Mouse (Mus musculus): Measurements from ENCODE around the gene Fkbp6.
A peak's percentile ranks its signal among the peaks of the same experiment; 100 is the strongest.

Fkbp6 gene

GRCm38 (mm10) chr5:135274663-135275396 lies 75.0 kb downstream of the Fkbp6 start:
- no peak for DNase-seq (ENCODE audit: low spot score in 2 of 2)

GRCm38 (mm10) chr5:135271563-135272165 lies 78.2 kb downstream of the Fkbp6 start:
- DNase-seq (ENCODE audit: low spot score in 2 of 2), result no peak

GRCm38 (mm10) chr5:135270361-135270760 lies 79.5 kb downstream of the Fkbp6 start:
- no peak for DNase-seq (ENCODE audit: low spot score in 2 of 2)

DNA sequence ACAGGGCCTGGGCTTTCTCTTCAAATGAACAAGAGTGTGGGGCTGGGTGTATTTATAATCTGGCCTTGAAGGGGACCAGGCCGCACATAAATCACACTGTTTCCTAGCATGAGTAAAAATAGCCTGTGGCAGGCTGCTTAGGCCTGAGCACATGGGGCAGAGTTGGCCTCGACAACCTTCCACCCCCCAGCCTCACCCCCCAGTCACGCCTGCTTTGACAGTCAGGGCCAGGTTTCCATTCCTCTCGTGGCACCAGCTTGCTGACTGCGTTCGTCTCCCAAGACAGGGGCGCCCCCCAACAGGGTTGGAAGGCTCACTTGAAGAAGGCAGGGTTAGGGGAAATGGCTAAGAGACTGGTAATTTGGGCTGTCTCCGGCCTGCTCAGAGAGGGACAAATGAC lies 80.4 kb downstream of the Fkbp6 start:
- DNase-seq (ENCODE audit: low spot score in 2 of 2), result no peak

DNA sequence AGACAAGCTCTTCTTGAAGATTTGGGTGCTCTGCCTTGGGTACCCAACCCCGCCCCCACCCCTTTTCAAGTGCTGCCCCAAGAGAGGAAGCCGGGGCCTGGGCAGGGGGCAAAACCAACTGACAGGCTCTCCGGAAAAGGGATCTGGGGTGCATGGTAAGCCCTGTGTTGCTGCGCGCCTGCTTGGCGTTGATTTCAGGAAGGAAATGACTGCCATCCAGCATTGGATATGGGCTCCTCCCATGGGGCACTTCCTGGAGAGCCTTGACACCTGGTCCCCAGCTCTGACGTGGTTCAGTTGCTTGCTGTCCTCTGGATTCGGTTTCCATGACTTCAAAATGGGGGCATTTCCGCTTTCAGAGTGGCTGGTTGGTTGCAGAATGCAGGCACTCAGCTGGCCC lies 85.3 kb downstream of the Fkbp6 start:
- no peak for DNase-seq (ENCODE audit: low spot score in 2 of 2)

DNA sequence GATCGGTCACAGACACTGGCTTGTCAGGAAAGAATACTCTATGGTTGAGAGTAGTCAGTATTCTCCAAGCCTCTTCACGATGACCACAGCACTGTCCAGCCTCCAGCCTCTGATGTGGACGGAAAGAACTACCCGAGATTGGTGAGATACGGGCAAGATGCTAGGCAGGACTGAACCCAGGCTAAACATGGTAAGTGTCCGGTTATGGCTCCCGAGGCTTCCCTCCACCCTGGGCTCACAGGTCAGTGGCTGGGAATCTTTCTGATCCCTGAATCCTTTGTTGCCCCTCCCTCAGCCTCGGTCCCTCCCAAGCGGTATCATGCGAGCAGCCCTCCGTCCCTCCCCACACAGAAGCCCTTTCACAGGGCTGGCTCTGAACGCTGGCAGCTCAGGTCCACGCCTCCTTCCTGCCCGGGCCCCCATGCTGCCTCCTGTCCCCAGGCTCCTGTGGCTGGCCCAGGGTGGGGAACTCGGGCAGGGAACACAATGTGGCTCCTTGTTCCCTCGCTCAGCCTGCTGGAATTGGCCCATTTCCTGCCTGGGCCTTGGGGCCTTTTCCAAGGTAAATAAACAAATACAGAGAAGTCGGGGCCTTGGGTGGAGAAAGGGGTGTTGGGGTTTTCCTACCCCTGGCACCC lies 85.9 kb downstream of the Fkbp6 start:
- no peak for DNase-seq (ENCODE audit: low spot score in 2 of 2)

DNA sequence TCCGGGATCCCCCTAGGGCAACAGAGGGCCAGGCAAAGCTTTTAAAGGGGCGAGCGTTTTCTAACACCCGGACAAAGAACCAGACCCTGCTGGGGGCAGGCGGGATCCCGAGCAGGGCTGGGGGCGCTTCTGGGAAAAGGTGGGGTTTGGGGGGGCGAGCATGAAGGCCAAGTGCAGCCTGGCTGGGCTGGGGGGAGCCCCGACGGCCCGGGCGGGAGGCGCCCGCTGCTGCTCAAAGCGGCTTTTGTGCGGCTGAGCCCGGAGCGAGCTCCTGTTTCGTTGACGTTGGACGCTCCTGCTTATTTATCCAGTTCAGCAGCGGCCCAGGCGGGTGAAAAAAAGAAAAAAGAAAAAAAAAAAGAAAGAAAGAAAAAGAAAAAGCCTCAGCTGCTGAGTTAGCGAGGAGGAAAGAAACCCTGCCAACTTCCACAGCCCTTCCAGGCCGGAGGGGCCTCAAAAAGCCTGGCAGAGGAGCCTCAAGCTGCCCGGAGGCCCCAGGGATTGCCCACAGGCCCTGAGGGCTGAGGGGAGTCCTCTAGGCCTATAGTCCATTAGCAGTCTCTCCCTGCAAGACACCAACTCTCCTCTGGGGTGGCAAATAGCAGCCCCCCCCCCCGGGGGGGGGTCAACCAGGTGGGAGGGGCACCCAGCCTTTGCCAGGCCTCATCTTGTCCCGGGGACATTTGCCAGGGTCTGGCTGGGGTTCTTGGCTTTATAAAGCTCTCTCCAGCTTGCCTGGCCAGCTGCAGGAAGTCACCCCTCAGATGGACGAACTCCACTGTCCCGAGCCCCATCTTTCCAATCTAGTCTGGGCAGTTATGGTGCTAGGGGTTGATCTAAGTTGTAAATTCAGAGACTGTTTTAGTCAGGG lies 91.3 kb downstream of the Fkbp6 start:
- DNase-seq (ENCODE audit: low spot score in 2 of 2), result no peak

DNA sequence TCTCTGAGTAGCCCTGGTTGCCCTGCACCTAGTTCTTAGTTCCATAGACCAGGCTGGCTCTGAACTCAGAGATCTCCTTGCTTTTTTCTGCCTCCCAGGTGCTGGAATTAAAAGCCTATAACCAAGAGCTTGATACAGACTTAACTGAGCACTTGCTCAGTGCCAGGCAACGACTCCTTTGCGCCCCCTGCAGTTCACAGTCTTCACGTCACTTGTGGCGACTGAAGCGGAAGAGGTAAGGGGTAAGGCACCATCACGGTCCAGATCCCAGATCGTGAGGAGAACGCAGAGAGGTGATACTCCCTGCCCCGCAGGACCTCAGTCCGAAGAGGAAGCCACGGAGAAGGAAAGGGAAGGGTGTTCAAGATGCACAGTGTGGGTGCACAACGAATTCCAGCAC lies 92.3 kb downstream of the Fkbp6 start:
- no peak for DNase-seq (ENCODE audit: low spot score in 2 of 2)

GRCm38 (mm10) chr5:135256166-135256565 lies 93.7 kb downstream of the Fkbp6 start:
- DNase-seq (ENCODE audit: low spot score in 2 of 2), result no peak

DNA sequence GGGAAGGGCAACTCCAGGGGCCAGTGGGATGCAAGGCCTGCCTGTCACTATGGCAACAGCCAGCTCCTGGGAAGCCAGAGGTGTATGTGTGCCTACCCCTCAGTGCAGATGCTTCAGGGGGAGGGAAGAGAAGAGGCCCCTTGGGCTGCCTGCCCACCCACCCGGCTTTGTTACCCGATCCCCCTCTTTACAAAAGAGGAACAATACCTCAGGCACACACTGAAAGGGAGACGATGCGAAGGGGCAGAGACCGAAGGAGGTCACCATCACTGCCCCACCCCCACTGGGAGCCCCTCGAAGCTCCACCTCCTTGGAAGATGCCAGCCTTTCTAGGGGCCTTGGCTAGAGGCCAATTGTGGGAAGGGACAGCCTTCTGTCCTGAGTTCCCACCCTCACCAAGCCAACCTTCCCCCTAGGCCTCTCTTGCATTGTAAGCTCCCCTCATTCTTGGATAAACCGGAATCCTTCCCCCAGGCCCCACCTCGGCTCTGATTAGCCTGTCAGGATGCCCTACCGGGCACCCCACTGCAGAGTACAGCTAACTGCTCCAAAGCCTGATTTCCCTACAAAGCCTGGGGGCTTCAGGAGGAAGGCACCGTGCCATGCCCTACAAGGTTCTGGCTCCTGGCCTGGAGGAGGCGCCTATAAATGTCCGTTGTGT lies 96.0 kb downstream of the Fkbp6 start:
- DNase-seq (ENCODE audit: low spot score in 2 of 2), result no peak

GRCm38 (mm10) chr5:135251079-135251454 lies 98.8 kb downstream of the Fkbp6 start, which contains the start of gene Fzd9:
TSS of gene Fzd9 (minus strand) at chr5:135251230.
- peak; percentile 77 to 82 for DNase-seq (ENCODE audit: low spot score in 2 of 2)

- DNase-seq (ENCODE audit: low spot score in 2 of 2), result no peak
Observed at GRCm38 (mm10) chr5:135250186-135251078, 99.4 kb downstream of the Fkbp6 start.

DNA sequence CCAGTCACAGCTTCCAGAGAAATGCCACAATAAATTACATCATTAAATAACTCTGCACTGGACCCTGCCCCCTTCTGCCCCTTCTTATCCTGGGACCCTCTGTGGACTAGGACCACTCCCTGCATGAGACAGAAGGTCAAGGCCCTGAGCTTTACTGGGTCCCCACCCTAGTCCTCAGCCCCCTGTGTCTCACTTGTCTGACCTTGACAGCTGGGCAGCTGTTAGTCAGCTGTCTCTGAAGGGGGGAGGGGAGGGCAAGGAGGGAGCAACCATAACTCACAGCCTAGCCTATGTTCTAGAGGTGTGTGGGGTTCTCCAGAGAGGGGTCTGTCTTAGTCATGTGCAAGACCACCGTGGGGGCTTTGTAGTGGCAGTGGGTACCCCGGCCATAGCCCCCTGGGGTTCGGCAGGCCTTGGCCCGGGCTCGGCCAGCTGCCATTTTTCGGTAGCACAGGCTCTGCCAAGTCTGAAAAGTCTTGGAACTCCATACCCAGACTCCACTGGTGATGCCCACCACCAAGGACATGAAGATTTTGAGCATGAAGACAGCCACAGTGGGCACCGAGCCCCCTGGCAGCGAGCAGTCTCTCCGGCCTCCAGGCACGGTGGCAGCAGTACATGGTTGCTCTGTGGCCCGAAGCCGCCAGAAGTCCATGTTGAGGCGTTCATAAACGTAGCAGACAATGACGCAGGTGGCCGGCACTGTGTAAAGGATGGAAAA lies 100.7 kb downstream of the Fkbp6 start:
- DNase-seq (ENCODE audit: low spot score in 2 of 2), result no peak

- DNase-seq (ENCODE audit: low spot score in 2 of 2), result no peak
Observed at GRCm38 (mm10) chr5:135247337-135247736, 102.5 kb downstream of the Fkbp6 start.

DNA sequence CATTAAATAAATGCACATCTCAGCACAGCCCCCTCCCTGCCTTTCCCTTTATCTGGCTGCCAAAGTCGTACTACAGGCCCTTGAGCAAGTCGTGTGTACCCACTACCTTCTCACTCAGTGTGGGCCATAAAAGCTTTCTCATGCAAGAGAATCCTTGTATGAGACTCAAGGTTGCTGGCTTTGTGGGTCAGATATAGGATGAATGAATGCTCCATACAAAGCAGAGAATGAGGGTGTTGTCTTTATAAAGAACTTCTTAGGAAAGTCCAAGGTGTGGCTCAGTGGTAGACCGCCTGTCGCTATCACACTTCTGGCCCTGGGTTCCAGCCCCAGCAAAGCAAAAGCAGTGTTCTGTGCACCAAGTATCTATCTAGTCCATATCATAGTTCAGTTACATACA lies 103.3 kb downstream of the Fkbp6 start:
- no peak for DNase-seq (ENCODE audit: low spot score in 2 of 2)

GRCm38 (mm10) chr5:135243166-135243565 lies 106.7 kb downstream of the Fkbp6 start:
- DNase-seq (ENCODE audit: low spot score in 2 of 2), result no peak

DNA sequence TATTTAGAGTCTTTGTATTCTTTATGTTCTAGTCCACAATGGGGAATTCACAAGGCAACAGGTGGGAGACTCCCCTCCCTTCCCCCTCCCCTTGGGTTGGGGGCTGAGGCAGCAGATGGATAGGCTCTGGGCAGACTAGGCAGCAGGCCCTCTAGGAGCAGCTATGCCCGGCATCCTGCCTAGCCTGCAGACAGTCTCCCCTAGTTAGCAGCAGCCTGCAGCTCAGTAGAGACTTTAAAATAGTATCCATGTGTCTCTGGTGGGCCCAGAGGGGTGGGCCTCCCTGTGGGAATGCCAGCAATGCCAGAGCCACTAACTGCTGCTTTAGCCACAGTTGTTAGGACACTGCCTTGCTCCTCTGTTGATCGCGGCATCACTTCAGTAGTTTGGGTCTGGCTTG lies 107.2 kb downstream of the Fkbp6 start:
- no peak for DNase-seq (ENCODE audit: low spot score in 2 of 2)

DNA sequence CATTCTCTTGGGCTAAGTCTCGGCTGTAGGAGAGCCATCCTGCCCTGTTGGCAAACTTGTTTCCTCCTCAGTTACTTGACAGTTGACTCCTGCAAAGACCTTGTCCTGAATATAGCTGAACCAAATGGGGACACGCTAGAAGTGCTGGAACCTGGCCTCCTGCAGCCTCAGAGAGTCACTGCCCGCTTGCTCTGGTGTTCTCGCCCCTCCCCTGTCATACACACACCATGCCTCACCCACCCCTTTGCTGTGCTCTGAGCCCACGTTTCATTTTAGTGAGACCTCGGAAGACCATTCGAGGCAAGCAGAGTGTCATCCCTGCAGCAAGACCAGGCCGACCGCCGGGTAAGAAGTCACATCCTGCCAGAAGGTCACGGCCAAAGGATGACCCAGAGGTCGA lies 107.7 kb downstream of the Fkbp6 start:
- no peak for DNase-seq (ENCODE audit: low spot score in 2 of 2)

All from urinary bladder, postnatal 4 days (tissue).